Mouse (Mus musculus): ENCODE measurements around the gene Pip5k1c. TPM values are rescaled to one million over a fixed set of nuclear protein-coding genes. Genes with fewer than 3 reads are reported as not detected.

The Pip5k1c gene
- polyA plus RNA-seq, 1 experiment from 2014 or later = 46.2 TPM

DNA sequence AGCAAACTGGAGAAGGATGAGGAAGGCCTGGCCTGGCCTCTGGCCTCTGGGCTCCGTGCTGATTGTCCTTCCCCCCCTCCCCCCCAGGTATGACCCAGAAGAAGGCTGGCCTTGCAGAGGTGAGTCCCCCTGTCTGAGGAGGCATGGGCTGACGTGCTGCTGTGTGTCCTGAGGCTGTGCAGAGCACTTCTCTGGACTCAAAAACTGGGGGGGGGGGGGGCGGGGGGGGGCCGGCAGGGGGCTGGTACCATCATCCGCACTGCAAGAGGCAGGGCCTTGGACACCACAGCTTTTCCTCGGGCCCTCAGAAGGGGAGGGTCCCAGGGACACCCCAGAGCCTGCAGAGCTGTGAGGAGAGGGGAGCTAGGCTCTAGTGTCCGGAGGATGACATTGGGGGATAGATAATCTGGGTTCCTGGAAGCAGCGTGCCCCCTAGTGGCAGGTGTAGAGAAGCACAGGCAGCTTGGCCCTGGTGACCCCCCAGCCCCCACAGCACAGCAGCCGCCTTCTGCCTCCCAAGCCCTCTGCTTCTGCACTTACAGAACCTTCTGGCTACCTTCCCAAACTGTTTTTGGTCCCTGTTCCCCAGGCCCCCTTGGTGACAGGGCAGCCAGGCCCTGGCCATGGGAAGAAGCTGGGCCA is 12.0 kb downstream of the Pip5k1c start:
- DNase-seq (ENCODE audit: low spot score, missing footprints) = no peak
- H3K27ac ChIP-seq (ENCODE audit: low read depth, low read length) = no peak overlapping the region

GRCm38 (mm10) chr10:81305663-81306062 is 12.9 kb downstream of the Pip5k1c start:
- Histone ChIP-seq H3K4me2 (no peak overlapping the region), H3K27me3 (ENCODE audit: control insufficient read depth, insufficient read depth, low read length) (no peaks in the 10 kb centered on the region), H3K36me3 (ENCODE audit: control insufficient read depth, insufficient read depth, low read length) (peaks cover 21% of the 10 kb centered on the region), H3K9me3 (ENCODE audit: control insufficient read depth, low read length) (no peaks in the 10 kb centered on the region), H3K4me1 (ENCODE audit: control insufficient read depth, insufficient read depth, low read length) (peaks cover 10% of the 10 kb centered on the region), H3K9ac (ENCODE audit: low read length) (no peak overlapping the region), H3K27ac (ENCODE audit: low read depth, low read length) (no peak overlapping the region), H3K4me3 (ENCODE audit: low read depth, low read length) (no peak overlapping the region)
- WGBS = 95% methylated on average over 14 of the region's 14 CpGs
- DNase-seq (ENCODE audit: low spot score, missing footprints) = no peak
- ATAC-seq (ENCODE audit: low FRiP score) = no peak

More for the DNA sequence above, 12.0 kb downstream of the Pip5k1c start:
- Histone ChIP-seq H3K36me3 (ENCODE audit: control insufficient read depth, insufficient read depth, low read length) (peaks cover 21% of the 10 kb centered on the region), H3K9ac (ENCODE audit: low read length) (no peak overlapping the region), H3K9me3 (ENCODE audit: control insufficient read depth, low read length) (no peaks in the 10 kb centered on the region), H3K4me2 (no peak overlapping the region), H3K4me3 (ENCODE audit: low read depth, low read length) (no peak overlapping the region), H3K4me1 (ENCODE audit: control insufficient read depth, insufficient read depth, low read length) (peaks cover 10% of the 10 kb centered on the region), H3K27me3 (ENCODE audit: control insufficient read depth, insufficient read depth, low read length) (no peaks in the 10 kb centered on the region)
- ATAC-seq (ENCODE audit: low FRiP score) = peak; percentile 66
- 29% methylated on average over 9 of the region's 9 CpGs for WGBS

- H3K9me3 ChIP-seq (ENCODE audit: control insufficient read depth, low read length) = no peaks in the 10 kb centered on the region
- H3K36me3 ChIP-seq (ENCODE audit: control insufficient read depth, insufficient read depth, low read length) = peaks cover 21% of the 10 kb centered on the region
- 99% methylated on average over 12 of the region's 12 CpGs for WGBS
- H3K4me2 ChIP-seq = no peak overlapping the region
- peaks cover 10% of the 10 kb centered on the region for H3K4me1 ChIP-seq (ENCODE audit: control insufficient read depth, insufficient read depth, low read length)
- no peak for ATAC-seq (ENCODE audit: low FRiP score)
- no peak for DNase-seq (ENCODE audit: low spot score, missing footprints)
- H3K9ac ChIP-seq (ENCODE audit: low read length) = no peak overlapping the region
- no peak overlapping the region for H3K27ac ChIP-seq (ENCODE audit: low read depth, low read length)
- H3K27me3 ChIP-seq (ENCODE audit: control insufficient read depth, insufficient read depth, low read length) = no peaks in the 10 kb centered on the region
- H3K4me3 ChIP-seq (ENCODE audit: low read depth, low read length) = no peak overlapping the region
These were observed 13.5 kb downstream of the Pip5k1c start for GRCm38 (mm10) chr10:81306173-81306668.

GRCm38 (mm10) chr10:81306837-81307682 is 14.3 kb downstream of the Pip5k1c start:
- Histone ChIP-seq H3K4me3 (ENCODE audit: low read depth, low read length) (no peak overlapping the region), H3K9ac (ENCODE audit: low read length) (no peak overlapping the region), H3K4me2 (no peak overlapping the region), H3K36me3 (ENCODE audit: control insufficient read depth, insufficient read depth, low read length) (peaks cover 29% of the 10 kb centered on the region), H3K9me3 (ENCODE audit: control insufficient read depth, low read length) (no peaks in the 10 kb centered on the region), H3K4me1 (ENCODE audit: control insufficient read depth, insufficient read depth, low read length) (peaks cover 6% of the 10 kb centered on the region; the same call in 1 of the 2 replicates), H3K27me3 (ENCODE audit: control insufficient read depth, insufficient read depth, low read length) (no peaks in the 10 kb centered on the region), H3K27ac (ENCODE audit: low read depth, low read length) (no peak overlapping the region)
- ATAC-seq (ENCODE audit: low FRiP score) (no peak), DNase-seq (ENCODE audit: low spot score, missing footprints) (no peak)
- 94% methylated on average over 21 of the region's 21 CpGs for WGBS

DNA sequence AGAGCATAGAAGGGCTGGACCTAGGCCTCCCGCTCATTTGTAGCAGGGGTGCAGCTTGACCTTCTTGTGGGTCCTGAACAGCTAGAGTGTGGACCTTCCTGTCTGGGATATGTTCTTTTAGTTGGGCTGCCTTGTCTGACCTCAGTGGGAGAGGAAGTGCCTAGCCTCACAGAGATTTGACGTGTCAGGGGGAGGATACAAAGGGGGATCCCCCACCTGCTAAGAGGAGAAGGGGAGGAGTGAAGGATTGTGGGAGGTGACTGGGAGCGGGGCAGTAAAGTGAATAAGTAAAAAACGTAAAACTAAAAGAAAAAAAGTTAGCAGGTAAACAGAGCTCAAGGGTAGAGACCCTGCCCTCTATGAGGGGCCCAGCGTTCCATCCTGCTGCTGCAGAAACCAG is 16.8 kb downstream of the Pip5k1c start:
- Histone ChIP-seq H3K27ac (ENCODE audit: low read depth, low read length) (no peak overlapping the region), H3K4me2 (no peak overlapping the region), H3K36me3 (ENCODE audit: control insufficient read depth, insufficient read depth, low read length) (peaks cover 34% of the 10 kb centered on the region), H3K4me1 (ENCODE audit: control insufficient read depth, insufficient read depth, low read length) (peaks cover 1% of the 10 kb centered on the region; the same call in 1 of the 2 replicates), H3K27me3 (ENCODE audit: control insufficient read depth, insufficient read depth, low read length) (no peaks in the 10 kb centered on the region), H3K4me3 (ENCODE audit: low read depth, low read length) (no peak overlapping the region), H3K9ac (ENCODE audit: low read length) (no peak overlapping the region), H3K9me3 (ENCODE audit: control insufficient read depth, low read length) (no peaks in the 10 kb centered on the region)
- ATAC-seq (ENCODE audit: low FRiP score) (no peak), DNase-seq (ENCODE audit: low spot score, missing footprints) (no peak)
- WGBS = 91% methylated on average over 5 of the region's 5 CpGs

- Histone ChIP-seq H3K4me3 (ENCODE audit: low read depth, low read length) (no peak overlapping the region), H3K9ac (ENCODE audit: low read length) (no peak overlapping the region), H3K27me3 (ENCODE audit: control insufficient read depth, insufficient read depth, low read length) (no peaks in the 10 kb centered on the region; the same call in 1 of the 2 replicates), H3K27ac (ENCODE audit: low read depth, low read length) (no peak overlapping the region), H3K9me3 (ENCODE audit: control insufficient read depth, low read length) (no peaks in the 10 kb centered on the region), H3K4me2 (no peak overlapping the region), H3K4me1 (ENCODE audit: control insufficient read depth, insufficient read depth, low read length) (peaks cover 11% of the 10 kb centered on the region), H3K36me3 (ENCODE audit: control insufficient read depth, insufficient read depth, low read length) (peaks cover 26% of the 10 kb centered on the region)
- DNase-seq (ENCODE audit: low spot score, missing footprints) (no peak), ATAC-seq (ENCODE audit: low FRiP score) (no peak)
- 93% methylated on average over 13 of the region's 13 CpGs for WGBS
These were observed 20.8 kb downstream of the Pip5k1c start for GRCm38 (mm10) chr10:81313581-81313980.

- H3K27ac ChIP-seq (ENCODE audit: low read depth, low read length) = no peak overlapping the region
- H3K4me1 ChIP-seq (ENCODE audit: control insufficient read depth, insufficient read depth, low read length) = peaks cover 13% of the 10 kb centered on the region
- WGBS = 84% methylated on average over 7 of the region's 7 CpGs
- peaks cover 20% of the 10 kb centered on the region for H3K36me3 ChIP-seq (ENCODE audit: control insufficient read depth, insufficient read depth, low read length)
- no peaks in the 10 kb centered on the region for H3K9me3 ChIP-seq (ENCODE audit: control insufficient read depth, low read length)
- no peak overlapping the region for H3K9ac ChIP-seq (ENCODE audit: low read length)
- no peaks in the 10 kb centered on the region; the same call in 1 of the 2 replicates for H3K27me3 ChIP-seq (ENCODE audit: control insufficient read depth, insufficient read depth, low read length)
- H3K4me3 ChIP-seq (ENCODE audit: low read depth, low read length) = no peak overlapping the region
- ATAC-seq (ENCODE audit: low FRiP score) (no peak), DNase-seq (ENCODE audit: low spot score, missing footprints) (no peak)
- H3K4me2 ChIP-seq = no peak overlapping the region
These were observed 21.4 kb downstream of the Pip5k1c start for GRCm38 (mm10) chr10:81314201-81314600.

DNA sequence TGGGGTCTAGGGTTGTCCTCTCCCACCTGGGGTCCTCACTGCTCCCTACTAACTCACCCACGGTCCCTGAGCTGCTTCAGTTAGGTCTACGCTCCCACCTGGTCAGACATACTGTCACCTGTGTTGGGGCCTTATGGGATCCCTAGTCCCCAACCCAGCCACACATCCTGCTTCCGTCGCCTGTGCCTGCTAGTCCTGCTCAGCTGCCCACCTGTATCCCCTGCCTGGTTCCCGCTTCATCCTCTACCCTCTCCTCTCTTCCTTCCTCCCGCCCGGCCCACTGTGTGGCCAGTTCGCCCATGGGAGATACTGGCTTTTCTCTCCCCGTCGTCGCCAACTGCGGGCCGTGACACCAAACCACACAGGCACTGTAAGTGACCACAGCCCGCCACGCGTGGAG is 22.8 kb downstream of the Pip5k1c start:
- Histone ChIP-seq H3K27ac (ENCODE audit: low read depth, low read length) (no peak overlapping the region), H3K4me2 (no peak overlapping the region), H3K9me3 (ENCODE audit: control insufficient read depth, low read length) (no peaks in the 10 kb centered on the region), H3K27me3 (ENCODE audit: control insufficient read depth, insufficient read depth, low read length) (no peaks in the 10 kb centered on the region; the same call in 1 of the 2 replicates), H3K4me3 (ENCODE audit: low read depth, low read length) (no peak overlapping the region), H3K9ac (ENCODE audit: low read length) (no peak overlapping the region), H3K36me3 (ENCODE audit: control insufficient read depth, insufficient read depth, low read length) (peaks cover 17% of the 10 kb centered on the region), H3K4me1 (ENCODE audit: control insufficient read depth, insufficient read depth, low read length) (peaks cover 21% of the 10 kb centered on the region)
- ATAC-seq (ENCODE audit: low FRiP score) = no peak
- 94% methylated on average over 16 of the region's 16 CpGs for WGBS
- no peak for DNase-seq (ENCODE audit: low spot score, missing footprints)
